Mouse (Mus musculus): ENCODE data around the gene Uba7. TPM values are rescaled to one million over a fixed set of nuclear protein-coding genes. Genes with fewer than 3 reads are reported as not detected.

The Uba7 gene
- polyA plus RNA-seq, 1 experiment: 0.51 TPM

GRCm38 (mm10) chr9:107970311-107970710, 5.0 kb upstream of the Uba7 start:
- Histone ChIP-seq H3K27me3 (ENCODE audit: control insufficient read depth, insufficient read depth, insufficient read length) (no peaks in the 10 kb centered on the region), H3ac (ENCODE audit: control insufficient read depth, insufficient read length, low read depth) (no peak overlapping the region), H3K4me3 (ENCODE audit: insufficient read depth, poor library complexity, severe bottlenecking) (no peak overlapping the region), H3K36me3 (ENCODE audit: control insufficient read depth, insufficient read depth) (peaks cover 10% of the 10 kb centered on the region), H3K79me3 (ENCODE audit: low read depth) (no peaks in the 10 kb centered on the region), H3K79me2 (ENCODE audit: control insufficient read depth, insufficient read depth) (no peaks in the 10 kb centered on the region)
- TF ChIP-seq MAX (IDR thresholded peaks at IDR 0.05): no peak
- no peak for TF ChIP-seq USF1 (IDR thresholded peaks at IDR 0.05; ENCODE audit: low read depth)
- TF ChIP-seq CEBPB (IDR thresholded peaks at IDR 0.05; ENCODE audit: low read depth): no peak
- TF ChIP-seq CTCF (IDR thresholded peaks at IDR 0.05; ENCODE audit: control insufficient read depth, insufficient read depth, insufficient read length): no peak
- no peak for TF ChIP-seq MYOD1 (IDR thresholded peaks at IDR 0.05; ENCODE audit: control insufficient read depth, insufficient read length, low read depth)
- no peak for TF ChIP-seq MYOG (IDR thresholded peaks at IDR 0.05; ENCODE audit: control insufficient read depth, extremely low read depth, insufficient read length)
- no peak for TF ChIP-seq FOSL1 (IDR thresholded peaks at IDR 0.05; ENCODE audit: insufficient read depth, low read length, poor library complexity, severe bottlenecking)

GRCm38 (mm10) chr9:107971690-107972541, 3.4 kb upstream of the Uba7 start:
- no peaks in the 10 kb centered on the region for H3K79me3 ChIP-seq (ENCODE audit: low read depth)
- TF ChIP-seq MYOG (IDR thresholded peaks at IDR 0.05; ENCODE audit: control insufficient read depth, extremely low read depth, insufficient read length) (no peak), USF1 (IDR thresholded peaks at IDR 0.05; ENCODE audit: low read depth) (no peak), MYOD1 (IDR thresholded peaks at IDR 0.05; ENCODE audit: control insufficient read depth, insufficient read length, low read depth) (no peak), FOSL1 (IDR thresholded peaks at IDR 0.05; ENCODE audit: insufficient read depth, low read length, poor library complexity, severe bottlenecking) (no peak), CTCF (IDR thresholded peaks at IDR 0.05; ENCODE audit: control insufficient read depth, insufficient read depth, insufficient read length) (no peak)
- no peaks in the 10 kb centered on the region for H3K79me2 ChIP-seq (ENCODE audit: control insufficient read depth, insufficient read depth)
- H3K27me3 ChIP-seq (ENCODE audit: control insufficient read depth, insufficient read depth, insufficient read length): no peaks in the 10 kb centered on the region
- H3K4me3 ChIP-seq (ENCODE audit: insufficient read depth, poor library complexity, severe bottlenecking): no peak overlapping the region
- peaks cover 10% of the 10 kb centered on the region for H3K36me3 ChIP-seq (ENCODE audit: control insufficient read depth, insufficient read depth)
- no peak overlapping the region for H3ac ChIP-seq (ENCODE audit: control insufficient read depth, insufficient read length, low read depth)

- Histone ChIP-seq H3K79me3 (ENCODE audit: low read depth) (no peaks in the 10 kb centered on the region), H3K36me3 (ENCODE audit: control insufficient read depth, insufficient read depth) (peaks cover 10% of the 10 kb centered on the region), H3K4me3 (ENCODE audit: insufficient read depth, poor library complexity, severe bottlenecking) (no peak overlapping the region), H3K79me2 (ENCODE audit: control insufficient read depth, insufficient read depth) (no peaks in the 10 kb centered on the region), H3ac (ENCODE audit: control insufficient read depth, insufficient read length, low read depth) (no peak overlapping the region), H3K27me3 (ENCODE audit: control insufficient read depth, insufficient read depth, insufficient read length) (no peaks in the 10 kb centered on the region)
- no peak for TF ChIP-seq MYOG (IDR thresholded peaks at IDR 0.05; ENCODE audit: control insufficient read depth, extremely low read depth, insufficient read length)
- TF ChIP-seq MYOD1 (IDR thresholded peaks at IDR 0.05; ENCODE audit: control insufficient read depth, insufficient read length, low read depth): no peak
- TF ChIP-seq CEBPB (IDR thresholded peaks at IDR 0.05; ENCODE audit: low read depth): no peak
- no peak for TF ChIP-seq FOSL1 (IDR thresholded peaks at IDR 0.05; ENCODE audit: insufficient read depth, low read length, poor library complexity, severe bottlenecking)
- no peak for TF ChIP-seq USF1 (IDR thresholded peaks at IDR 0.05; ENCODE audit: low read depth)
- no peak for TF ChIP-seq CTCF (IDR thresholded peaks at IDR 0.05; ENCODE audit: control insufficient read depth, insufficient read depth, insufficient read length)
- TF ChIP-seq MAX (IDR thresholded peaks at IDR 0.05): no peak
Measured at GRCm38 (mm10) chr9:107974491-107975171, 674 bp upstream of the Uba7 start.

GRCm38 (mm10) chr9:107978815-107979214, 3.5 kb downstream of the Uba7 start:
- H3K79me2 ChIP-seq (ENCODE audit: control insufficient read depth, insufficient read depth): no peaks in the 10 kb centered on the region
- no peaks in the 10 kb centered on the region for H3K79me3 ChIP-seq (ENCODE audit: low read depth)
- TF ChIP-seq MYOG (IDR thresholded peaks at IDR 0.05; ENCODE audit: control insufficient read depth, extremely low read depth, insufficient read length): no peak
- TF ChIP-seq MYOD1 (IDR thresholded peaks at IDR 0.05; ENCODE audit: control insufficient read depth, insufficient read length, low read depth): no peak
- TF ChIP-seq FOSL1 (IDR thresholded peaks at IDR 0.05; ENCODE audit: insufficient read depth, low read length, poor library complexity, severe bottlenecking): no peak
- TF ChIP-seq MAX (IDR thresholded peaks at IDR 0.05): no peak
- no peak for TF ChIP-seq USF1 (IDR thresholded peaks at IDR 0.05; ENCODE audit: low read depth)
- TF ChIP-seq CEBPB (IDR thresholded peaks at IDR 0.05; ENCODE audit: low read depth): no peak
- no peak for TF ChIP-seq CTCF (IDR thresholded peaks at IDR 0.05; ENCODE audit: control insufficient read depth, insufficient read depth, insufficient read length)
- no peaks in the 10 kb centered on the region for H3K27me3 ChIP-seq (ENCODE audit: control insufficient read depth, insufficient read depth, insufficient read length)
- H3ac ChIP-seq (ENCODE audit: control insufficient read depth, insufficient read length, low read depth): no peak overlapping the region
- no peaks in the 10 kb centered on the region for H3K36me3 ChIP-seq (ENCODE audit: control insufficient read depth, insufficient read depth)
- H3K4me3 ChIP-seq (ENCODE audit: insufficient read depth, poor library complexity, severe bottlenecking): no peak overlapping the region

GRCm38 (mm10) chr9:107981684-107982605, 6.6 kb downstream of the Uba7 start:
- no peaks in the 10 kb centered on the region for H3K79me3 ChIP-seq (ENCODE audit: low read depth)
- H3K4me3 ChIP-seq (ENCODE audit: insufficient read depth, poor library complexity, severe bottlenecking): no peak overlapping the region

More at GRCm38 (mm10) chr9:107981684-107982605, 6.6 kb downstream of the Uba7 start:
- Histone ChIP-seq H3K36me3 (ENCODE audit: control insufficient read depth, insufficient read depth) (no peaks in the 10 kb centered on the region), H3K79me2 (ENCODE audit: control insufficient read depth, insufficient read depth) (no peaks in the 10 kb centered on the region), H3K27me3 (ENCODE audit: control insufficient read depth, insufficient read depth, insufficient read length) (no peaks in the 10 kb centered on the region), H3ac (ENCODE audit: control insufficient read depth, insufficient read length, low read depth) (no peak overlapping the region)
- TF ChIP-seq CEBPB (IDR thresholded peaks at IDR 0.05; ENCODE audit: low read depth) (no peak), MYOD1 (IDR thresholded peaks at IDR 0.05; ENCODE audit: control insufficient read depth, insufficient read length, low read depth) (no peak), CTCF (IDR thresholded peaks at IDR 0.05; ENCODE audit: control insufficient read depth, insufficient read depth, insufficient read length) (no peak), USF1 (IDR thresholded peaks at IDR 0.05; ENCODE audit: low read depth) (no peak), MYOG (IDR thresholded peaks at IDR 0.05; ENCODE audit: control insufficient read depth, extremely low read depth, insufficient read length) (no peak), FOSL1 (IDR thresholded peaks at IDR 0.05; ENCODE audit: insufficient read depth, low read length, poor library complexity, severe bottlenecking) (no peak), MAX (IDR thresholded peaks at IDR 0.05) (no peak)
